Mouse (Mus musculus) hindbrain, embryonic 15.5 days (tissue): ENCODE data around the gene March4. TPM values are rescaled to one million over a fixed set of nuclear protein-coding genes. Genes with fewer than 3 reads are reported as not detected.

Source experiments
- ATAC-seq: fragments of 200-750 bp; cut with Nextera tagmentation; 2 replicates; pipeline ENCODE4 v1.8.0; 2017; ENCODE audit warnings: low read depth, moderate number of reproducible peaks, moderate TSS enrichment; ENCODE audit not compliant: low FRiP score
- H3K27ac ChIP-seq: fragments of 300-500 bp; sonication (generic); replicated peaks from 2 replicates; pipeline ENCODE4 v1.5.1; 2015; ENCODE audit warnings: mild to moderate bottlenecking, inconsistent platforms
- H3K27me3 ChIP-seq: fragments of 300-500 bp; sonication (generic); 2 replicates; pipeline ENCODE4 v1.6.1; 2015; ENCODE audit warnings: control low read depth, inconsistent platforms
- H3K36me3 ChIP-seq: fragments of 300-500 bp; sonication (generic); 2 replicates; pipeline ENCODE4 v1.6.1; 2015; ENCODE audit warnings: control low read depth, inconsistent platforms
- H3K4me1 ChIP-seq: fragments of 300-500 bp; sonication (generic); replicated peaks from 2 replicates; pipeline ENCODE4 v1.6.1; 2015; ENCODE audit warnings: control low read depth, inconsistent platforms
- H3K4me2 ChIP-seq: fragments of 300-500 bp; sonication (generic); 2 replicates; pipeline ENCODE4 v1.6.1; 2015; ENCODE audit warnings: moderate library complexity, mild to moderate bottlenecking, inconsistent platforms
- H3K4me3 ChIP-seq: fragments of 300-500 bp; sonication (generic); 2 replicates; pipeline ENCODE4 v1.5.1; 2015; ENCODE audit warnings: mild to moderate bottlenecking, inconsistent platforms
- H3K9ac ChIP-seq: fragments of 300-500 bp; sonication (generic); 2 replicates; pipeline ENCODE4 v1.6.1; 2015; ENCODE audit warnings: inconsistent platforms
- H3K9me3 ChIP-seq: fragments of 300-500 bp; sonication (generic); 2 replicates; pipeline ENCODE4 v1.6.1; 2016; ENCODE audit warnings: control low read depth, inconsistent platforms
- WGBS: fragments of 180-500 bp; shearing (Covaris S2); methylation state at CpG from one replicate; pipeline ENCODE4 v1.1.7; 2015; 5-methylcytosine and 5-hydroxymethylcytosine counted together
- polyA plus RNA-seq: library from polyadenylated mRNA; unstranded; fragments of >200 nt; fragmentation: Nextera tagmentation; extraction: Ambion mirVana; gene quantifications from 2 replicates; pipeline ENCODE4 v1.2.1, GENCODE M21; 2015

The March4 gene
- polyA plus RNA-seq, 1 experiment from 2014 or later: 12.2 TPM

DNA sequence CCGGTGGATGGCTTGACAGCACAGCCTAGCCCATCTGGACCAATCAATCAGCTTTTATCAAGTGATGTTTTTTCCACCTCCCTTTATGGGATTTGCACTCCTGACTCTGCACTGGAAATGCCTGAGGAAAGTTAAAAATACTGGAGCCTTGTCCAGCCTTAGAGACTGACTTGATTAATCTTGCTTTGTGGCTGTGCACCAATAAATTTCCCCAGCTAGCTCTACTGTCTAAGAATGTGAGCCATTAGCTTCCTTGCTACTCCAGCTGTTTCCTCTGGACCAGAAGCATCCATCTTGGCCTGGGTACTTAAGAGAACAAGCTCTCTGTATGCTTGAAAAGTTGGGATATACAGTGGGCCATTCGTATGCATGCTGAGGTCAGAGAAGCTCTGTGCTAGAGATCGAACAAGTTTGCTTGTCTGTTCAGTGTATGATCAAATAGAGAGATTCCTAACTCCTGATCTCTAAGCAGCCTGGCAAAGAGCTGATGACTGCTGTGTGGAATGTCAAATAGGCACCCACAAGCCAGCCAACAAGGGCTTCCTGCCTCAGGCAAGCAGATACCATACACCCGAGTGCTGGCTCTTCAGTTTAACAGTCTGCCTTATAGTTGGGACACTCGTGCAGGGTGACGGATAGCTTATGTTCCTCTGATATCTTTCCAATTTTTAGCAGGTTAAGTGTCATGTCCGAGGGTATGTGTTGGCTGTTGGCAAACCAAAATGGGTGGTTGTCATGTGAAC lies 25.8 kb downstream of the March4 start:
- 0 out of 2 replicates have a peak overlapping the region, but pooled peaks have one; percentile 2 for H3K27ac ChIP-seq
- H3K36me3 ChIP-seq: no peaks in the 10 kb centered on the region
- 69% methylated on average over 7 of the region's 7 CpGs for WGBS
- no peak overlapping the region for H3K4me3 ChIP-seq
- ATAC-seq: 0 out of 2 replicates have a peak, but pooled peaks have one; percentile 23
- H3K9me3 ChIP-seq: no peaks in the 10 kb centered on the region
- no peak overlapping the region for H3K9ac ChIP-seq
- peaks cover 11% of the 10 kb centered on the region for H3K4me1 ChIP-seq
- no peaks in the 10 kb centered on the region for H3K27me3 ChIP-seq
- no peak overlapping the region for H3K4me2 ChIP-seq

DNA sequence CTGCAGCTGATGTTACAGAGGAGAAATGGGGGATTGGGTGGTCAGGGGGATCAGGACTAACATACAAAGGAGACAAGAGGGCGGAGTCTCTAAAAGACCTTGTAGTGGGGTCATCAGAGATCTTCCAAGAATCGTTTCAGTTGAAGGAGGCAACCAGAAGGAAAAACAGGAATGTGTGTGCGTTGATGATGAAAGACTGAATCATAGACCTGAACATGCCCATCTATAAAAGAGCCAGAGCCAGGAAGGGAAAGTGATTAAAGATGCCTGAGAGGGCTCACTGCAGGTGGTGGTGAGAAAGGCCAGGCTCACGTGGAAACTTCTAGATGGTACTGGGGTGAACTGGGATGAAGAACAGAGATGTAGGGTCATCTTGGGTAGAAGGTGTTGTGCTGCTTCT lies 27.2 kb downstream of the March4 start:
- no peak for ATAC-seq
- Histone ChIP-seq H3K9me3 (no peaks in the 10 kb centered on the region), H3K4me1 (peaks cover 12% of the 10 kb centered on the region), H3K27ac (no peak overlapping the region), H3K4me2 (no peak overlapping the region), H3K9ac (no peak overlapping the region), H3K27me3 (no peaks in the 10 kb centered on the region), H3K36me3 (no peaks in the 10 kb centered on the region), H3K4me3 (no peak overlapping the region)
- 83% methylated on average over 4 of the region's 4 CpGs for WGBS

DNA sequence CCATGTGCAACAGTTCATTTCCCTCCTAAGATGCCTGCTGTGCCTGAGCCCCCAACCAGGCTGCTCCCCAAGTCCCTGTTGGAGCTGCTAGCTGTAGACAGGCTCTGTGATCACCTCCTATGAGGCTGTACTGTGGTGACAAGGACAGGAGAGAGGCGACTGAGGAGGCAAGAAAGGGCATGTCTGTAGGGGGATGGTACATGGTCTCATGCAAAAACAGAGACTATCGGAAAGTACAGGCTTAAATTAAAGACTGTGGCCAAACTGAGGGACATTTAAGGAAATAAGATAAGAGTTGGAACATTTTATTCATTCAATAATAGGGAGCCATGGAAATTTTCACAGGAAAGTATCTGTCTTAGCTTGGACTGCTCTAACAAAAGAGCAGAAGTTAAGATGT lies 29.1 kb downstream of the March4 start:
- Histone ChIP-seq H3K9me3 (no peaks in the 10 kb centered on the region), H3K27ac (no peak overlapping the region), H3K4me3 (no peak overlapping the region), H3K27me3 (no peaks in the 10 kb centered on the region), H3K9ac (no peak overlapping the region), H3K36me3 (no peaks in the 10 kb centered on the region), H3K4me2 (no peak overlapping the region), H3K4me1 (peaks cover 12% of the 10 kb centered on the region)
- WGBS: 64% methylated on average over 2 of the region's 2 CpGs
- ATAC-seq: no peak

DNA sequence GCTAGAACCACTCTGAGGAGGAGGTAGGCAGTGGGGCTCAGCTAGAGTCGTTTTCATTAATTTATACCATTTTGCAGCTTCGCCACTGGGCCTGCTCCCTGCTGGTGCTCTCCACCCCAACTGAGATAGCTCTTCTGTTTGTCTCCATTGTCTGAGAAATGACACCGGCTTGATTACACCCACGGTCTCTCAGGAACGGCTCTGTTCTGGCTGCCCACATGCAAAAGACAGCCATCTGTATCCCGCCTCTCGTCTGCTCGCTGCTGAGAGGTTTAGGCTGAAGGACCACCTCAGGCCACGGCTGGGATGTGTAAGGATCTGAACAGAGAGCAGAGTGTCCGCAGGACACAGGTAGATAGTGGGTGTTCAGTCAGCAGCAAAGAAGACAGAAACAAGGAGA lies 30.5 kb downstream of the March4 start:
- no peak overlapping the region for H3K9ac ChIP-seq
- no peaks in the 10 kb centered on the region for H3K27me3 ChIP-seq
- no peak overlapping the region for H3K27ac ChIP-seq
- H3K4me2 ChIP-seq: no peak overlapping the region
- H3K9me3 ChIP-seq: no peaks in the 10 kb centered on the region
- 33% methylated on average over 10 of the region's 10 CpGs for WGBS
- H3K4me3 ChIP-seq: no peak overlapping the region
- no peaks in the 10 kb centered on the region for H3K36me3 ChIP-seq
- H3K4me1 ChIP-seq: peaks cover 12% of the 10 kb centered on the region
- no peak for ATAC-seq

DNA sequence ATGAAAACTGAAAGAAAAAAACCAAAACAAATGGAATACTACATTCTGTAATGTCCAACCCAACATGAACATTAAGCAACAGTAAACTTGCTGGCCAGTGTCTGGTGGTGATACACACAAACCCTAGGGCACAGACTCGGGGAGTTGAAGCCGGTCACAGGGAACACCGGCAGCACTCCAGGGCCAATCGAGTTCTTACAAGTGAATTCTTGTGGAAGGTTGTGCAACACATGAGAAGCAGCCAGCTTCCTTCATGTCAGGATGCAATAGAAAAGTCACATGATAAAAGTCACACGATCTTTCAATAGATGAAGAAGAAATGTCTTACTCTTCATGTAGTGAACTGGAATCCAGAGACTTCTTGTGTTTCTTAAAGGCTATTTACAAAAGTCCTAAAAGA lies 39.1 kb downstream of the March4 start:
- H3K36me3 ChIP-seq: no peaks in the 10 kb centered on the region
- H3K27me3 ChIP-seq: no peaks in the 10 kb centered on the region
- H3K4me2 ChIP-seq: no peak overlapping the region
- H3K9ac ChIP-seq: no peak overlapping the region
- no peak for ATAC-seq
- WGBS: 92% methylated on average over 5 of the region's 5 CpGs
- H3K9me3 ChIP-seq: no peaks in the 10 kb centered on the region
- H3K27ac ChIP-seq: no peak overlapping the region
- H3K4me3 ChIP-seq: no peak overlapping the region
- H3K4me1 ChIP-seq: no peaks in the 10 kb centered on the region

DNA sequence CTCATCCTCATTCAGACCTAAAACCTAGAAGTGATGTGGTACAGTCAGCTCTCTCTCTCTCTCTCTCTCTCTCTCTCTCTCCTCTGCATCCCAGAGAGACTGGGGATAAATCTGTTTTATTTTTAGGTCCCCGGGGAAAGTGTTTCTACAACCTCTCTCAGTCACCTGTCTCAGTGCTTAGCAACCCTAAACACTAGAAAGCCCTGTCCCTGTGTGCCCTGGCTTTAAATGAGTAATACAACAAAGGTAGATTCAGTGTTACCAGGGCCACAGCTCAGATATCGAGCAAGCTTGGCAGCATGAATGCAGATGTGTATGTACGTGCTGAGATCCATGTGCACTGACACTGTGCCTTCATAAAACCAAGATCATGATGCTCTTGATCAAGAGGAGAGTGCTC lies 43.3 kb downstream of the March4 start:
- no peak for ATAC-seq
- Histone ChIP-seq H3K9ac (no peak overlapping the region), H3K4me3 (no peak overlapping the region), H3K27me3 (no peaks in the 10 kb centered on the region), H3K27ac (no peak overlapping the region), H3K4me1 (peaks cover 3% of the 10 kb centered on the region; the same call in 1 of the 2 replicates), H3K4me2 (no peak overlapping the region), H3K36me3 (no peaks in the 10 kb centered on the region), H3K9me3 (no peaks in the 10 kb centered on the region)
- WGBS: 84% methylated on average over 3 of the region's 3 CpGs

DNA sequence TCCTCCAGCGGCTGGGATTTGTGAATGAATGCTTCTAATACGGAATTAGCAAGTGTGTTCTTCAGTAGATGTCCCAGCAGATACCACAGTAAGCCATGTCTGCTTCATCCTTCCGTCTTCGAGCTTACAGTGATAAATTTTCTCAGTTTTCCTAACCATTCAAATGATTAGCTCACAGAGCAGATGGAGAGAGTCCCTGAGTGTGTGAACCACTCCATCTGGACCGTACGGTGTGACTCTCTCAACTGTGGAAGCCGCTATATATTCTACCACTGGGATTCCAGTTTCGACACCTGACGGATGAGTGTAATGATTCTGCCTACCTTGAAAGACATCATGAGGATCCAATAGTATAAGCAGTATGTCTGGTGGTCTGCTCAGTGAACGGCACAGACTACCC lies 44.1 kb downstream of the March4 start:
- H3K27me3 ChIP-seq: no peaks in the 10 kb centered on the region
- H3K4me3 ChIP-seq: no peak overlapping the region
- ATAC-seq: no peak
- H3K4me1 ChIP-seq: peaks cover 3% of the 10 kb centered on the region; the same call in 1 of the 2 replicates
- no peak overlapping the region for H3K27ac ChIP-seq
- WGBS: 75% methylated on average over 10 of the region's 10 CpGs
- no peak overlapping the region for H3K4me2 ChIP-seq
- no peak overlapping the region for H3K9ac ChIP-seq
- H3K9me3 ChIP-seq: no peaks in the 10 kb centered on the region
- H3K36me3 ChIP-seq: no peaks in the 10 kb centered on the region

DNA sequence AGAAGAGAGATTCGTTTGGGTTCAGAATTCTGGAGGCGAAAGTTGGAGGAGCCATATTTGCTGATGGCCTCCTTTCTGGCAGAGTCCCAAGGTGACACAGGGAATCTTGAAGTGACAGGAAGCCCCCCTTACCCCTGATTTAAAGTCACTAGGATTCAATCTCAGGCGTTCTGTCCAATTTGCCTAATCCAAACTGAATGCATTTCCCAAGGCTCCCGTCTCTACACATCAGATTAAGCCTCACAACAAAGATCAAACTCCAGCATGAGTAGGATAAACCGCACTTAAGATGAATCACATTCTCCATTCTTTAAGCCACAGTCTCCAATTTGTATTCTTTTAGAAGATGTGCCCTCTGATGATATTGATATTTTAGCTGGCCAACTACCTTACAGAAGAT lies 45.4 kb downstream of the March4 start:
- Histone ChIP-seq H3K4me3 (no peak overlapping the region), H3K27ac (no peak overlapping the region), H3K9ac (no peak overlapping the region), H3K4me2 (no peak overlapping the region), H3K36me3 (no peaks in the 10 kb centered on the region), H3K4me1 (peaks cover 3% of the 10 kb centered on the region; the same call in 1 of the 2 replicates), H3K9me3 (no peaks in the 10 kb centered on the region), H3K27me3 (no peaks in the 10 kb centered on the region)
- ATAC-seq: no peak
- WGBS: 67% methylated on average over 5 of the region's 5 CpGs

DNA sequence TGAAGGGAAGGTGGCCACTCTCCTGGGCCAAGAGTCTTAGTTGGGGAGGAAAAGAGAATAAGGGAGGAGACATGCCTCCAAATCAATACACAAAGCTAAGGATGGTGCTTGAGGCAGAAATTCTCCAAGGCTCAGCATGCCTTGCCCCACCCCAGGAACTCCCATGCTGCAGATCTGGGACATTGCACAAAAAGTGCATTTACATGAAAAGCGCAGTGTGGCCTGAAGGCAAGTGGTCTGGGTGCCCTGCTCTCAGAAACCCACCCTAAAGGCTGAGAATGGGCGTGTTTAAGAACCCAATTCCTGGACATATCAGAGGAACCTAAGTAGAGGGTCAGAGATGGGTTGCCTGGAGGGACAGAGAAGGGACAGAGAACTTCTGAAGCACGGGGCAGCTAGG lies 45.9 kb downstream of the March4 start:
- Histone ChIP-seq H3K36me3 (no peaks in the 10 kb centered on the region), H3K4me2 (no peak overlapping the region), H3K9ac (no peak overlapping the region), H3K9me3 (no peaks in the 10 kb centered on the region), H3K4me3 (no peak overlapping the region), H3K27ac (no peak overlapping the region), H3K4me1 (peaks cover 3% of the 10 kb centered on the region; the same call in 1 of the 2 replicates), H3K27me3 (no peaks in the 10 kb centered on the region)
- 80% methylated on average over 3 of the region's 3 CpGs for WGBS
- ATAC-seq: no peak

DNA sequence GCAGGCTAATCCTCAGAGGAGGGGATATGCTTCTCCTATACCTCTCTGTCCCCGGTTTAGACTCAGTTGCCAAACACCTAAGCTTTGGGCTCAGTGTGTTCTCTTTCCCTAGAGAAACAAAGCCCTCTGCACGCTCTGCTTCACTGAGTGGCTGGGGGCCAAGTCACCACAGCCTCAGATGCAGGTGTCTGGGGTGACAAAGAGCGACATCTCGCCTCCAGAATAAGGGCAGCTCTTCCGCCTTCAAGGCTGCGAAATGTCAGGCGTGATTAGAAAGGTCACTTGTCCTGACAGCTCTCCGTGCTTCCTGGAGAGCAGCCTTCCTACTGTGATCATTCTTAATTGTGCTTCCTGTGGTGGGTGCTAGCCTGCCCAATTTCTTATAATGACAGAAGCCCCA lies 46.5 kb downstream of the March4 start:
- WGBS: 9% methylated on average over 8 of the region's 8 CpGs
- 0 out of 2 replicates have a peak overlapping the region, but pooled peaks have one; percentile 25 for H3K27ac ChIP-seq
- 0 out of 2 replicates have a peak, but pooled peaks have one; percentile 27 for ATAC-seq

DNA sequence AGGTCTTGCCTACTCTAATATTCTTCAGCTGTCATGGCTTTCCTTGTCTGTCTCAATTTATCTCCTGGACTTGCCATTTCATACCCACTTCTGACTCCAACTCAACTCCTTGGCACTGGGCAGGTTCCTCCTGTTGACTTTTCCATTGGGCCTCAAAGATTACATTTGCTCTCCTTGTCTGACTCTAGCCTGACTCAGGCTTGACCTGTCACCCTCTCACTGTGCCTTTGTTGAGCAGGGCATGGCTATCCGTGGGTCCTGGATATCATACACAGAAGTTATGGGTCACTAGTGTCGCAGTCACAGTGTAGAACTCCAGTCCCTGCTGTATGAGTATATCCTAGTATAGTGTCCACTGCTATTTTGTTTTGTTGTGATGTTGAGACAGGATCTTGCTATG lies 60.1 kb downstream of the March4 start:
- no peak for ATAC-seq
- Histone ChIP-seq H3K9me3 (no peaks in the 10 kb centered on the region), H3K4me3 (no peak overlapping the region), H3K27me3 (no peaks in the 10 kb centered on the region), H3K4me2 (no peak overlapping the region), H3K9ac (no peak overlapping the region), H3K27ac (no peak overlapping the region), H3K36me3 (no peaks in the 10 kb centered on the region), H3K4me1 (0 out of 2 replicates have a peak, but pooled peaks cover under 1% of the 10 kb centered on the region)
- 86% methylated on average over 2 of the region's 2 CpGs for WGBS

More for the DNA sequence above, 46.5 kb downstream of the March4 start:
- Histone ChIP-seq H3K9me3 (no peaks in the 10 kb centered on the region), H3K4me3 (no peak overlapping the region), H3K4me2 (no peak overlapping the region), H3K9ac (no peak overlapping the region), H3K27me3 (no peaks in the 10 kb centered on the region), H3K36me3 (no peaks in the 10 kb centered on the region), H3K4me1 (peaks cover 3% of the 10 kb centered on the region; the same call in 1 of the 2 replicates)

DNA sequence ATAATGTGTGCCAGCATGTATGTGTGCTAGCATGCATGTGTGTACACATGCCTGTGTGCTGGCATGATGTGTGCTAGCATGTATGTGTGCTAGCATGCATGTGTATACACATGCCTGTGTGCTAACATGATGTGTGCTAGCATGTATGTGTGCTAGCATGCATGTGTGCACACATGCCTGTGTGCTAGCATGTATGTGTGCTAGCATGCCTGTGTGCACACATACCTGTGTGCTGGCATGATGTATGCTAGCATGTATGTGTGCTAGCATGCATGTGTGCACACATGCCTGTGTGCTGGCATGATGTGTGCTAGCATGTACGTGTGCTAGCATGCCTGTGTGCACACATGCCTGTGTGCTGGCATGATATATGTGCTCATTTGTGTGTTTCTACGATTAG lies 67.7 kb downstream of the March4 start:
- H3K4me1 ChIP-seq: peaks cover 15% of the 10 kb centered on the region
- 75% methylated on average over 2 of the region's 2 CpGs for WGBS
- H3K27me3 ChIP-seq: no peaks in the 10 kb centered on the region
- no peak overlapping the region for H3K27ac ChIP-seq
- no peaks in the 10 kb centered on the region for H3K36me3 ChIP-seq
- H3K4me3 ChIP-seq: no peak overlapping the region
- H3K9me3 ChIP-seq: no peaks in the 10 kb centered on the region
- no peak for ATAC-seq
- no peak overlapping the region for H3K9ac ChIP-seq
- no peak overlapping the region for H3K4me2 ChIP-seq
